Mouse (Mus musculus) cerebellum, adult 2 months (tissue): ENCODE results near the gene Fgfr2. TPM values are rescaled to one million over a fixed set of nuclear protein-coding genes. Genes with fewer than 3 reads are reported as not detected.

Experiments
- DNase-seq, 2 experiments: peaks; one replicate each; pipeline ENCODE4 v3.0.0; 2021
- H3K27ac ChIP-seq: fragments of 200-500 bp; 2 replicates; pipeline ENCODE4 v1.5.1; 2012; ENCODE audit warnings: low read length, control low read depth, inconsistent platforms; ENCODE audit not compliant: insufficient read depth
- H3K27me3 ChIP-seq: fragments of 200-500 bp; 2 replicates; pipeline ENCODE4 v1.6.1; 2012; ENCODE audit warnings: inconsistent platforms, mild to moderate bottlenecking, low read length, moderate library complexity; ENCODE audit not compliant: control insufficient read depth, insufficient read depth
- H3K4me1 ChIP-seq: fragments of 200-500 bp; 2 replicates; pipeline ENCODE4 v1.6.1; 2011; ENCODE audit warnings: low read length; ENCODE audit not compliant: control insufficient read depth, insufficient read depth
- H3K4me3 ChIP-seq: fragments of 200-500 bp; replicated peaks from 2 replicates; pipeline ENCODE3; 2011; ENCODE audit warnings: mild to moderate bottlenecking, low read depth, low read length, control low read depth; ENCODE audit not compliant: insufficient read depth
- CTCF ChIP-seq: fragments of 200-500 bp; IDR thresholded peaks from 2 replicates; pipeline ENCODE4 v1.5.1; 2011; ENCODE audit warnings: low read depth, mild to moderate bottlenecking, control low read depth, low read length, moderate library complexity, borderline replicate concordance; ENCODE audit not compliant: insufficient read depth
- POLR2A ChIP-seq: fragments of 200-500 bp; IDR thresholded peaks from 2 replicates; pipeline ENCODE4 v1.6.1; 2011; ENCODE audit warnings: low read length, control low read depth, borderline replicate concordance; ENCODE audit not compliant: insufficient read depth
- whole genome bisulfite sequencing: fragments of 180-500 bp; shearing (Covaris S2); methylation state at CpG from one replicate; pipeline ENCODE4 v1.1.7; 2018; 5-methylcytosine and 5-hydroxymethylcytosine counted together
- polyA plus RNA-seq: library from polyadenylated mRNA; depleted of rRNA; stranded (reverse); fragments of >200 nt; gene quantifications from 2 replicates; pipeline ENCODE4 v1.2.3, GENCODE M21; 2012

Fgfr2 gene
- polyA plus RNA-seq, 1 experiment, result 95.3 TPM

DNA sequence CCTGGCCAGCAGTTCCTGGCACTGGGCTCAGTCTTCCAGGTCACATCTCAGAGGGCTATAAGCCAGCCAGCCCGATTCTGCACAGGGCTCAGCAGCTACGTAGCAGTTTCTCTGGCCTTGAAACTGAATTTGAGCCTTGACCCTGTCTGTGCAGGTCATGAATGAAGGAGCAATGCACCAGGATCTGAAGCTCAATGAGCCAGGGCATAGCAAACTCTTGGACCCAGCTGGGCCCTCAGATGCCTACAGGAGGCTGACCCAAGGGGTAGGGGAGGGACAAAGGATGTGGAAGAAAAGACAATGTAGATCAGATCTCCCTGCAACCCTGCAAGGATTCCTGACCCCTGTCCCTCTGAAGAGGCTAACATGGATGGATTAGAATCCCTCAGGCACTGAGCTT, 1801.0 kb downstream of the Fgfr2 start, which contains the start of gene Cuzd1:
TSS of gene Cuzd1 (minus strand) at position 101 of the 400 bp plus-strand sequence.
- H3K27ac ChIP-seq, result no peak within 1 kb of the TSS
- no peaks in the 10 kb centered on the region for H3K27me3 ChIP-seq
- WGBS, result 28% methylated on average over 2 of the region's 2 CpGs
- H3K4me1 ChIP-seq, result no peaks in the 10 kb centered on the region
- TF ChIP-seq CTCF (no peak), POLR2A (no peak)
- no peak within 1 kb of the TSS for H3K4me3 ChIP-seq
- no peak for DNase-seq

DNA sequence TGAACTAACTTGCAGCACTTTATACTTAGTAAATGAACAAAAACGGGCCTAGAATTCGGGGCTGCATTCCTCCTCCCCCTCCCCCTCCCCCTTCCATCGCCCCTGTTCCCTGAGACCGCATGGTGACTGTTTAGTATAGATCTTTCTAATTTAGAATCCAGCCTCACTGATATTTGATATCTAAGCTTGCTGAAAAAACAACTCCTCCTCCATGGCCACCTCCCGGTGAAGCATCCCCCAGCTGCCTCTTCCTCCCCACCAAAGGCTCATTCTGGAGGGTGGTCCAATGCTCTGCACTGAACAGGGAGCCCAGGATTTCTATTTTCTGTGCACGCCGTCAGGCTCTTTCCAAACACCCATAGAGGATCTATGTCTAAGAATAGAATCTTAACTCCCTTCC, 1804.8 kb downstream of the Fgfr2 start:
- Histone ChIP-seq H3K4me1 (no peaks in the 10 kb centered on the region), H3K4me3 (no peak overlapping the region), H3K27ac (no peak overlapping the region), H3K27me3 (no peaks in the 10 kb centered on the region)
- WGBS, result 82% methylated on average over 7 of the region's 7 CpGs
- no peak for DNase-seq
- no peak for TF ChIP-seq CTCF
- TF ChIP-seq POLR2A, result no peak

DNA sequence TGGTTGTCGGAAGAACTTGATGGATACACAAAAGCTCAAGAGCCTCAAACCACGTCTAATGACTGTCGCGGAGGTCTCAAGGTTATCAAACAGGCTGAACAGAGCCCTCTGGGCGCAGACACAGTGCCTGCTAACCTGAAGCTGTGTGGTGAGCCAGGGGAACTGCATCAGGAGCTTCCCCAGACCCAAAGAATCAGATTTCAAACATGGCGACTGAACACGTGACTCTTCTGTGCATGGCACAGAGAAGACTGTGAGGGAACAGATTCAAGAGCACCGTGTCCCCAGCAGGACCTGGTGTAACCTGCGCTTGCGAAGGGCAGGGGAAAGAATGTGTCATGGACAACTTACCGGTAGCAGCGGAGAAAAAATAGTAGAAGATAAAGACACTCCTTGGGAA, 1805.6 kb downstream of the Fgfr2 start:
- Histone ChIP-seq H3K4me3 (no peak overlapping the region), H3K27ac (no peak overlapping the region), H3K27me3 (no peaks in the 10 kb centered on the region), H3K4me1 (no peaks in the 10 kb centered on the region)
- WGBS, result 76% methylated on average over 12 of the region's 12 CpGs
- DNase-seq, result no peak
- TF ChIP-seq POLR2A (no peak), CTCF (no peak)

DNA sequence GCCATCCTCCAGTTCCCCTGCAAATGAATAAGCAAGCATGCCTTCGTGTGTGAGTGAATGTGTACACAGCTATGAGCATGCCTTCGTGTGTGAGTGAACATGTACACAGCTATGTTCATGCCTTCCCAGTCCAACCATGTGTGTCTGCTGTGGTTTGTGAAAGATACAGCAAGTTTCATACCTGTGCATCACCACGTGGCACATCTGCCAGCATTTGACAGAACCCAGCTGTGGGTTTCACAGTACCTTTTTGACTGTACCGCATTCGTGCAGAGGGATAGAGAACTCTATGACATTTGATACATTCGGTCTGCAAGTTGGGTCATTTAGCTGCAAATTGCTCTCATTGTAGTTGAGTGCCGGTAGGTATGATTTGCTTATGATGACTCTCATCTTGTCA, 1808.7 kb downstream of the Fgfr2 start:
- H3K4me1 ChIP-seq, result no peaks in the 10 kb centered on the region
- no peak overlapping the region for H3K4me3 ChIP-seq
- no peak for DNase-seq
- no peak overlapping the region for H3K27ac ChIP-seq
- TF ChIP-seq POLR2A (no peak), CTCF (no peak)
- 85% methylated on average over 7 of the region's 7 CpGs for WGBS
- no peaks in the 10 kb centered on the region for H3K27me3 ChIP-seq

DNA sequence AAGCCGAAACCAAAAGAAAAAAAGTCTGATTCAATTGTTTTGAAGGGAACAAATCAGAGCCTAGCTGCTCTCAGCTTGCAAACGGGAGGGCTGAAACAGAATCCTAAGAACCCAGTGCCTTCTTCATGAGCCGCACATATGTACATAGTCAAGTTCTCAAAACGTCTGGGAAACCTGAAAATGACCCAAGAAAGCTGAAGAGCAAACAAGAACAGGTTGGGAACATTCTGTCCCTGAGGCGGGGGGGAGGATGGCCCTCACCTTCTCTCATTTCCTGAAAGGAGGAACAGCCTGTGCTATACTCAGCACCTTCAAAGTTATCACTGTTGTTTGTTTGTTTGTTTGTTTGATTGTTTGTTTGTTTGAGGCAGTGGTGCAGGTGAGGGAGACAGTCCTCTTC, 1816.4 kb downstream of the Fgfr2 start:
- TF ChIP-seq CTCF, result no peak
- no peak for TF ChIP-seq POLR2A
- Histone ChIP-seq H3K27me3 (no peaks in the 10 kb centered on the region), H3K4me3 (no peak overlapping the region), H3K4me1 (no peaks in the 10 kb centered on the region; the same call in 1 of the 2 replicates), H3K27ac (no peak overlapping the region)
- DNase-seq, result no peak
- WGBS, result 80% methylated on average over 5 of the region's 5 CpGs

DNA sequence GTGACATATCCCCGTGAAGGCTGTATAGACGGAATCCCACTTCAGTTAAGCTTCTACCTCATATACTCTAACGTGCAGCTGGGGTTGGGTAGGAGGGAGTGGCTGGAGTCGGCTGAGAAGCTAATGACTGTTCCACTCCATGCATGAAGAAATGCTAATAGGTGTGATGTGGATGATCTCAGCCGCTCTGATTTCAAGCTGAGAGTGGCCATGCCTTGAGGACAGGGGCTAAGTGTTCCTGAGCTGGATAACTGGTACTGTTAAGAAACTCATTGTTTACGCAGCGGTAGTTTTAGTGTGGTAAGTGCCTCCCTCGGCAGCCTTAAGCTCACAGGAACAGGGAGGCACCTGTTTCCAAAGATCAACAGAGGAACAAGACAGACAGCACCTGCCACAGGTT, 1819.8 kb downstream of the Fgfr2 start:
- no peak for DNase-seq
- WGBS, result 80% methylated on average over 8 of the region's 8 CpGs
- Histone ChIP-seq H3K4me1 (no peaks in the 10 kb centered on the region; the same call in 1 of the 2 replicates), H3K27ac (no peak overlapping the region), H3K27me3 (no peaks in the 10 kb centered on the region), H3K4me3 (no peak overlapping the region)
- TF ChIP-seq POLR2A, result no peak
- no peak for TF ChIP-seq CTCF

DNA sequence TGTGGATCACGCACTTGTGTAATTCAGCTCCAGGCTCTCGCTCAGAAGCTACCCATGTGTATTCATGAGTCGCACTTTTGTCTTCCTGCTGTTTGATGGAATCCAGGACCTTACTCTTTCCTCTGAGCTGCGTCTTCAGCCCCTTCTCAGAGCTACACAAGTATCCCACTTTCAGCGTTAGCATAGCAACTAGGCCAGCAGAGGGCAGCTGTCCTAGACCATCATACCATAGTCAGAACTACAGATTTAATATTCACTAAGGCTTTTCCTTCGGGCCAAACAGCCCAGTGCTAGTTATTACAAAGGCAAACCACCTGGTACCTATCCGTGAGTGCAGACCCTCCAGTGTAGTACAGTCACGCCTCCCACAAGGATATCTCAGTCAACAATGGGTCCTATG, 1826.0 kb downstream of the Fgfr2 start:
- Histone ChIP-seq H3K27me3 (no peaks in the 10 kb centered on the region), H3K4me3 (no peak overlapping the region), H3K4me1 (no peaks in the 10 kb centered on the region), H3K27ac (no peak overlapping the region)
- 74% methylated on average over 8 of the region's 8 CpGs for WGBS
- TF ChIP-seq CTCF (no peak), POLR2A (no peak)
- no peak for DNase-seq

DNA sequence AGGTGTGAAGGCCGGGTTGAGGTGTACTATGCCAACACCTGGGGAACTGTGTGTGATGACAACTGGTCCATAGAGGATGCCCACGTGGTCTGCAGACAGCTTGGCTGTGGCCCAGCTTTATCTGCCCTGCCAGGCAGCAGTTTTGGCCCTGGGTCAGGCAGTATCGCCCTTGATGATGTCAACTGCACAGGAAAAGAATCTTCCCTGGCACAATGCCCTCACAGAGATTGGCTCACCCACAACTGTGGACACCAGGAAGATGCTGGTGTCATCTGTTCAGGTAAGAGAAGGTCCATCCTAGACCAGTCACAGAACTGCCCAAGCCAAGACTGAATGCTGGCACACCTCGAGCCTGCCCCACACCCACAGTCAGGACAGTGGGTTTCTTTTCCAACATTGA, 1857.3 kb downstream of the Fgfr2 start:
- H3K27me3 ChIP-seq, result no peaks in the 10 kb centered on the region
- H3K4me3 ChIP-seq, result no peak overlapping the region
- no peaks in the 10 kb centered on the region for H3K4me1 ChIP-seq
- no peak overlapping the region for H3K27ac ChIP-seq
- TF ChIP-seq POLR2A, result no peak
- no peak for TF ChIP-seq CTCF
- 33% methylated on average over 4 of the region's 4 CpGs for WGBS
- peak in 1 of 2 experiments; percentile 4 for DNase-seq
